Mouse (Mus musculus) ES-Bruce4 (cell line): ENCODE data around the gene Fyn. TPM values are rescaled to one million over a fixed set of nuclear protein-coding genes. Genes with fewer than 3 reads are reported as not detected.

ENCODE experiments used
- H3K27ac ChIP-seq: 2 replicates; pipeline ENCODE4 v1.5.1; 2012; ENCODE audit warnings: low read length, inconsistent platforms; ENCODE audit not compliant: insufficient read depth
- H3K27me3 ChIP-seq: 2 replicates; pipeline ENCODE4 v1.6.1; 2012; ENCODE audit warnings: mild to moderate bottlenecking, low read length, inconsistent platforms; ENCODE audit not compliant: control insufficient read depth, poor library complexity, insufficient read depth, severe bottlenecking
- H3K36me3 ChIP-seq: 2 replicates; pipeline ENCODE4 v1.6.1; 2012; ENCODE audit warnings: inconsistent platforms, mild to moderate bottlenecking, low read length, moderate library complexity; ENCODE audit not compliant: control insufficient read depth, poor library complexity, insufficient read depth, severe bottlenecking
- H3K4me1 ChIP-seq: one replicate; pipeline ENCODE4 v1.8.1; 2011; ENCODE audit warnings: low read length; ENCODE audit not compliant: control insufficient read depth, insufficient read depth
- H3K4me3 ChIP-seq: 2 replicates; pipeline ENCODE4 v1.5.1; 2011; ENCODE audit warnings: low read depth, mild to moderate bottlenecking, low read length
- H3K9ac ChIP-seq: 2 replicates; pipeline ENCODE4 v1.6.1; 2012; ENCODE audit warnings: low read depth, mild to moderate bottlenecking, inconsistent platforms; ENCODE audit not compliant: poor library complexity, severe bottlenecking
- H3K9me3 ChIP-seq: replicated peaks from 2 replicates; pipeline ENCODE4 v1.6.1; 2012; ENCODE audit warnings: mild to moderate bottlenecking, low read length, inconsistent platforms; ENCODE audit not compliant: control insufficient read depth, poor library complexity, insufficient read depth, severe bottlenecking
- CTCF ChIP-seq: IDR thresholded peaks from one replicate; pipeline ENCODE4 v1.8.1; 2011; ENCODE audit warnings: low read depth, low read length
- EP300 ChIP-seq: IDR thresholded peaks from 2 replicates; pipeline ENCODE4 v1.6.1; 2011; ENCODE audit warnings: low read depth, low read length; ENCODE audit not compliant: insufficient read depth
- POLR2A ChIP-seq: IDR thresholded peaks from one replicate; pipeline ENCODE4 v1.8.1; 2011; ENCODE audit warnings: low read length; ENCODE audit not compliant: insufficient read depth
- polyA plus RNA-seq: library from polyadenylated mRNA; stranded (reverse); fragments of >200 nt; gene quantifications from 2 replicates; pipeline ENCODE4 v1.2.4, GENCODE M21; 2011; ENCODE audit warnings: low read depth; ENCODE audit not compliant: missing spikeins, insufficient read depth, insufficient read length

Gene Fyn
- polyA plus RNA-seq, 1 experiment: 19.1 TPM

GRCm38 (mm10) chr10:39371991-39372390 is 3.3 kb downstream of the Fyn start:
- Histone ChIP-seq H3K27ac (no peak overlapping the region), H3K4me3 (no peak overlapping the region), H3K27me3 (0 out of 2 replicates have a peak, but pooled peaks cover 4% of the 10 kb centered on the region), H3K4me1 (no peaks in the 10 kb centered on the region), H3K9ac (no peak overlapping the region), H3K9me3 (no peaks in the 10 kb centered on the region), H3K36me3 (no peaks in the 10 kb centered on the region)
- TF ChIP-seq EP300 (no peak), POLR2A (no peak), CTCF (no peak)

GRCm38 (mm10) chr10:39376676-39377075 is 8.0 kb downstream of the Fyn start:
- Histone ChIP-seq H3K27ac (no peak overlapping the region), H3K4me1 (no peaks in the 10 kb centered on the region)

GRCm38 (mm10) chr10:39377219-39377618 is 8.6 kb downstream of the Fyn start:
- Histone ChIP-seq H3K36me3 (no peaks in the 10 kb centered on the region), H3K9ac (no peak overlapping the region), H3K27me3 (no peaks in the 10 kb centered on the region), H3K9me3 (no peaks in the 10 kb centered on the region), H3K27ac (no peak overlapping the region), H3K4me3 (no peak overlapping the region), H3K4me1 (no peaks in the 10 kb centered on the region)
- TF ChIP-seq CTCF: no peak
- no peak for TF ChIP-seq EP300
- no peak for TF ChIP-seq POLR2A

More at GRCm38 (mm10) chr10:39376676-39377075, 8.0 kb downstream of the Fyn start:
- no peaks in the 10 kb centered on the region for H3K9me3 ChIP-seq
- no peak overlapping the region for H3K4me3 ChIP-seq
- H3K36me3 ChIP-seq: no peaks in the 10 kb centered on the region
- TF ChIP-seq POLR2A (no peak), CTCF (no peak), EP300 (no peak)
- no peak overlapping the region for H3K9ac ChIP-seq
- no peaks in the 10 kb centered on the region for H3K27me3 ChIP-seq

GRCm38 (mm10) chr10:39378025-39378603 is 9.5 kb downstream of the Fyn start:
- no peaks in the 10 kb centered on the region for H3K27me3 ChIP-seq
- no peaks in the 10 kb centered on the region for H3K4me1 ChIP-seq
- no peak for TF ChIP-seq EP300
- TF ChIP-seq CTCF: no peak
- TF ChIP-seq POLR2A: no peak
- H3K9ac ChIP-seq: no peak overlapping the region
- H3K4me3 ChIP-seq: no peak overlapping the region
- H3K27ac ChIP-seq: no peak overlapping the region
- H3K36me3 ChIP-seq: no peaks in the 10 kb centered on the region
- no peaks in the 10 kb centered on the region for H3K9me3 ChIP-seq

- TF ChIP-seq CTCF (no peak), POLR2A (no peak), EP300 (no peak)
- Histone ChIP-seq H3K27ac (no peak overlapping the region), H3K9ac (no peak overlapping the region), H3K36me3 (no peaks in the 10 kb centered on the region), H3K27me3 (no peaks in the 10 kb centered on the region), H3K4me3 (no peak overlapping the region), H3K4me1 (no peaks in the 10 kb centered on the region), H3K9me3 (no peaks in the 10 kb centered on the region)
Observed at GRCm38 (mm10) chr10:39379287-39379686, 10.6 kb downstream of the Fyn start.

GRCm38 (mm10) chr10:39379721-39380370 is 11.2 kb downstream of the Fyn start:
- Histone ChIP-seq H3K36me3 (no peaks in the 10 kb centered on the region), H3K4me1 (no peaks in the 10 kb centered on the region), H3K27ac (no peak overlapping the region), H3K9me3 (no peaks in the 10 kb centered on the region), H3K27me3 (no peaks in the 10 kb centered on the region), H3K4me3 (no peak overlapping the region), H3K9ac (no peak overlapping the region)
- TF ChIP-seq POLR2A (no peak), CTCF (no peak), EP300 (no peak)
